Mouse (Mus musculus) intestine, postnatal 0 days (tissue): ENCODE data around the gene Mrtfa. TPM values are rescaled to one million over a fixed set of nuclear protein-coding genes. Genes with fewer than 3 reads are reported as not detected.

Experiments
- ATAC-seq: fragments of 200-750 bp; cut with Nextera tagmentation; 2 replicates; pipeline ENCODE4 v1.8.0; 2017; ENCODE audit warnings: mild to moderate bottlenecking, moderate TSS enrichment, moderate library complexity
- H3K27ac ChIP-seq: fragments of 300-500 bp; sonication (generic); 2 replicates; pipeline ENCODE4 v1.5.1; 2014; ENCODE audit warnings: mild to moderate bottlenecking, low read depth, low read length, moderate library complexity
- H3K27me3 ChIP-seq: fragments of 300-500 bp; sonication (generic); replicated peaks from 2 replicates; pipeline ENCODE4 v1.6.1; 2014; ENCODE audit warnings: low read length, mixed read lengths; ENCODE audit not compliant: control insufficient read depth, insufficient read depth
- H3K36me3 ChIP-seq: fragments of 300-500 bp; sonication (generic); 2 replicates; pipeline ENCODE4 v1.6.1; 2014; ENCODE audit warnings: mild to moderate bottlenecking, moderate library complexity; ENCODE audit not compliant: control insufficient read depth, insufficient read depth
- H3K4me1 ChIP-seq: fragments of 300-500 bp; sonication (generic); replicated peaks from 2 replicates; pipeline ENCODE4 v1.6.1; 2014; ENCODE audit warnings: antibody characterized with exemption, low read length, mixed read lengths; ENCODE audit not compliant: control insufficient read depth, insufficient read depth
- H3K4me2 ChIP-seq: fragments of 300-500 bp; sonication (generic); replicated peaks from 2 replicates; pipeline ENCODE4 v1.6.1; 2014; ENCODE audit warnings: low read depth, mild to moderate bottlenecking, moderate library complexity
- H3K4me3 ChIP-seq: fragments of 300-500 bp; sonication (generic); 2 replicates; pipeline ENCODE4 v1.5.1; 2014; ENCODE audit warnings: low read depth, low read length
- H3K9ac ChIP-seq: fragments of 300-500 bp; sonication (generic); 2 replicates; pipeline ENCODE4 v1.6.1; 2014; ENCODE audit warnings: mild to moderate bottlenecking, low read depth, low read length
- H3K9me3 ChIP-seq: fragments of 300-500 bp; sonication (generic); 2 replicates; pipeline ENCODE4 v1.6.1; 2016; ENCODE audit warnings: mixed run types; ENCODE audit not compliant: control insufficient read depth
- CTCF ChIP-seq: sonication (generic); IDR thresholded peaks from 2 replicates; pipeline ENCODE4 v1.5.1; 2016; ENCODE audit warnings: low read depth, mild to moderate bottlenecking, control low read depth, antibody characterized with exemption, moderate library complexity
- WGBS: fragments of 180-500 bp; shearing (Covaris S2); extraction: QIAGEN DNeasy Blood & Tissue Kit; methylation state at CpG from one replicate; pipeline ENCODE4 v1.1.7; 2014; 5-methylcytosine and 5-hydroxymethylcytosine counted together
- polyA plus RNA-seq: library from polyadenylated mRNA; unstranded; fragments of >200 nt; fragmentation: Nextera tagmentation; extraction: Ambion mirVana; gene quantifications from 2 replicates; pipeline ENCODE4 v1.2.1, GENCODE M21; 2015

Mrtfa gene
- polyA plus RNA-seq, 1 experiment from 2014 or later: 9.0 TPM

DNA sequence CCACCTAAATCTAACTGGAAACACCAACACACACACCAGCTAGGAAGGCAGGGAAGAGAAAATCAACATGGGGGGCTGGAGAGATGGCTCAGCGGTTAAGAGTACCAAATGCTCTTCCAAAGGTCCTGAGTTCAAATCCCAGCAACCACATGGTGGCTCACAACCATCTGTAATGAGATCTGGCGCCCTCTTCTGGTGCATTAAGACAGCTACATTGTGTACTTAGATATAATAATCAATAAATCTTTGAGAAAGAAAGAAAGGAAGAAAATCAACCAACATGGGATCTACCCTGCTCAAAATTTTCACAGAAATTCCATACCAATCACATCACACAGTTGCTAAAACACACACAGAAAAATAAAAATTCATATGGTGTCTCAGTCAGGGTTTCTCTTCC lies 34.1 kb downstream of the Mrtfa start:
- no peak overlapping the region for H3K9ac ChIP-seq
- 0 out of 2 replicates have a peak, but pooled peaks cover 3% of the 10 kb centered on the region for H3K4me1 ChIP-seq
- WGBS: 76% methylated on average over 2 of the region's 2 CpGs
- no peak overlapping the region for H3K4me3 ChIP-seq
- no peak overlapping the region for H3K4me2 ChIP-seq
- H3K36me3 ChIP-seq: no peaks in the 10 kb centered on the region
- H3K27me3 ChIP-seq: no peaks in the 10 kb centered on the region
- H3K27ac ChIP-seq: no peak overlapping the region
- TF ChIP-seq CTCF: peak; percentile 44
- no peak for ATAC-seq
- H3K9me3 ChIP-seq: no peaks in the 10 kb centered on the region

DNA sequence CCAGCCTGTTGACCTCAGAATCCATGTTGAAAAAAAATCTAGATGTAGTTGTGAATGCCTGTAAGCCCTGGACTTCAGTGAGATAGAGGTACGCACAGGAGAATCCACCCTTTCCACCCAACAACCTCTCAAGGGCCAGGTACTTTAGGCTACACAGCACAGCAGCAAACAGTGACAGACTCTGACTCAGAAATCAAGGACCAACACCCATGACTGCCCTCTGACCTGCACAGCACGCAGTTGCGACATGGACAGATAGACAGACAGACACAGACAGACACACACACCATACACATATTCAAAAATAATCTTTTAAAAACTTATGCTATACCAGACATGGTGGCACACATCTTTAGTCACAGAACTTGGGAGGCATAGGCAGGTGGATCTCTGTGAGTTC lies 34.7 kb downstream of the Mrtfa start:
- H3K36me3 ChIP-seq: no peaks in the 10 kb centered on the region
- 0 out of 2 replicates have a peak, but pooled peaks cover 3% of the 10 kb centered on the region for H3K4me1 ChIP-seq
- no peak overlapping the region for H3K9ac ChIP-seq
- H3K27ac ChIP-seq: peak overlapping the region; percentile 42; the same call in 1 of the 2 replicates
- H3K4me3 ChIP-seq: no peak overlapping the region
- H3K4me2 ChIP-seq: no peak overlapping the region
- TF ChIP-seq CTCF: no peak
- ATAC-seq: peak; percentile 57
- WGBS: 81% methylated on average over 3 of the region's 3 CpGs
- H3K27me3 ChIP-seq: no peaks in the 10 kb centered on the region
- H3K9me3 ChIP-seq: no peaks in the 10 kb centered on the region

DNA sequence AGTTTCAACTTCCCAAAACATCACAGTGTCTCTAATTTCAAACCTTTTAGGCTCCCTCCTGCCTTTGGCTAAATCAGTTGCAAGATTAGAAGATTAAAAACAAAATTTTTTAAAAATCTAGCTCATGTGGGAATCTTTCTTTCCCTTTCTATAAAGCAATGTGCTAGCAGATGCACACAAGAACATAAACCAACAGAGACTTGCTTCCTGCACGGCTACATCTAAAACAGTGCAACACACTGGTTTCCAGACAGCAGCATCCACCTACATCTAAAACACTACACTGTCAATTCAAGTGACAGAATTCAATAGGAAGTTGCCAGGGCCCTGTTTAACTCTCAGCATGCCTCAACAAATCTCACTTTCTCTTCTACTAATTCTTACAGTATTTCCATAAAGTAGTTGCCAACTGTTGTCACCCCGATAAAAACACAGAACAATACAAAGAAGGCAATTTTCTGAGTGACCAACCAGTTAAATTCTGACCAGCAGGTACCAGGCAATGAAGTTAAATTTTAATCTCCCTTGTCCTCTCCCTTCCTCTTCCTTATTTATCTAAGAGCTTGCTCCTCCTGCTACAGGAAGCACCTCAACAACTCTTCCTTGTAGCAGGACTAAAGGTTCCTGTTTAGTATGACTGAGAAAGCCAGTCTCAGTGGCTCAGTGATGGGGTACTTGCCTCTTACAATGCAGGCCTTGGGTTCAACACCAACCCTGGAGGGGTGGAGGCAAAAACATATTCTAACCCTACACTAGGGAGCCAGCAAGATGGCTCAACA lies 35.5 kb downstream of the Mrtfa start:
- no peak for ATAC-seq
- no peak for TF ChIP-seq CTCF
- H3K4me1 ChIP-seq: 0 out of 2 replicates have a peak, but pooled peaks cover 3% of the 10 kb centered on the region
- WGBS: 46% methylated on average over 2 of the region's 2 CpGs
- H3K36me3 ChIP-seq: no peaks in the 10 kb centered on the region
- H3K9ac ChIP-seq: no peak overlapping the region
- no peaks in the 10 kb centered on the region for H3K9me3 ChIP-seq
- H3K4me3 ChIP-seq: no peak overlapping the region
- H3K27ac ChIP-seq: peak overlapping the region; percentile 42; the same call in 1 of the 2 replicates
- no peak overlapping the region for H3K4me2 ChIP-seq
- no peaks in the 10 kb centered on the region for H3K27me3 ChIP-seq

DNA sequence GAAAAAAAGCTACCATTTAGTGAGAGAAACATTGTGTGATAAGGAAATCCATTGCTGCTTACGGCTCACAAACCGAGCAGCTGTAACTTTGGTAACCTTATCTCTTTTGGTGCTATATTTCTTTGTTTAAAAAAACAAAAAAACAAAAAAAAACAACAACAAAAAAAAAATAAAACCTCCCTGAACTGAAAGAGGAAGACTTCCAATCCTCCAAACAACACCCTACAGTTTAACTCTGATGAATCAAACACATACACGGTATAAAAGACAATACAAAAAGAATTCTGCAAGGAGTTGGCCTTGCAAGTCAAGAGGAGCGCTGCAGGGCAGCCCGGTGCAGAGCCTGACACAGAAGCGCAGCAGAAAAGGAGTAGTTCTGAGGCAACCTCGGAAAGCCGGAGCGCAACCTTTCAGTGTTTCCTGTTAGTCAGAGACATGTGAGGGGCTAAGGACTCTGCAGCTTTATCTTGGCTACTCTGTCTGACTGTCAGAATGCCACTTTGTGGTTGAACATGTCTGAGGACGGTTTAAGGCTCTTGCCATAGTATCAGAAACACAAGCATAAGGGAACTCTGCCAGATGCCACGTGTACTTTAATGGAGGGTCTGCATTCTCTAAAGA lies 48.5 kb downstream of the Mrtfa start:
- 0 out of 2 replicates have a peak, but pooled peaks cover 4% of the 10 kb centered on the region for H3K4me1 ChIP-seq
- no peaks in the 10 kb centered on the region for H3K27me3 ChIP-seq
- TF ChIP-seq CTCF: no peak
- no peaks in the 10 kb centered on the region for H3K36me3 ChIP-seq
- no peak overlapping the region for H3K9ac ChIP-seq
- H3K4me3 ChIP-seq: no peak overlapping the region
- no peak overlapping the region for H3K27ac ChIP-seq
- H3K4me2 ChIP-seq: no peak overlapping the region
- ATAC-seq: no peak
- 73% methylated on average over 11 of the region's 11 CpGs for WGBS
- H3K9me3 ChIP-seq: no peaks in the 10 kb centered on the region

GRCm38 (mm10) chr15:81140004-81140403 lies 50.6 kb downstream of the Mrtfa start:
- 0 out of 2 replicates have a peak, but pooled peaks cover 4% of the 10 kb centered on the region for H3K4me1 ChIP-seq
- no peaks in the 10 kb centered on the region for H3K27me3 ChIP-seq
- no peaks in the 10 kb centered on the region for H3K36me3 ChIP-seq
- no peaks in the 10 kb centered on the region for H3K9me3 ChIP-seq
- TF ChIP-seq CTCF: no peak
- ATAC-seq: peak; percentile 86
- WGBS: 29% methylated on average over 5 of the region's 5 CpGs
- H3K27ac ChIP-seq: peak overlapping the region; percentile 70
- no peak overlapping the region for H3K9ac ChIP-seq
- no peak overlapping the region for H3K4me3 ChIP-seq
- H3K4me2 ChIP-seq: peak overlapping the region; percentile 32; the same call in 1 of the 2 replicates

- no peaks in the 10 kb centered on the region for H3K9me3 ChIP-seq
Observed at GRCm38 (mm10) chr15:81137298-81137697, 53.3 kb downstream of the Mrtfa start.

More at GRCm38 (mm10) chr15:81137298-81137697, 53.3 kb downstream of the Mrtfa start:
- TF ChIP-seq CTCF: no peak
- Histone ChIP-seq H3K4me3 (no peak overlapping the region), H3K27me3 (no peaks in the 10 kb centered on the region), H3K27ac (peak overlapping the region; percentile 15; the same call in 1 of the 2 replicates), H3K36me3 (no peaks in the 10 kb centered on the region), H3K9ac (no peak overlapping the region), H3K4me2 (no peak overlapping the region), H3K4me1 (0 out of 2 replicates have a peak, but pooled peaks cover 4% of the 10 kb centered on the region)
- no peak for ATAC-seq
- 39% methylated on average over 6 of the region's 6 CpGs for WGBS
